Mouse (Mus musculus): Measurements from ENCODE around the gene Synj1. TPM values are rescaled to one million over a fixed set of nuclear protein-coding genes. Genes with fewer than 3 reads are reported as not detected.

Synj1 gene
- polyA plus RNA-seq, 1 experiment from 2014 or later, result 15.2 TPM

- Histone ChIP-seq H3K4me2 (ENCODE audit: low read length) (no peak overlapping the region), H3K4me3 (ENCODE audit: low read depth, low read length) (no peak overlapping the region), H3K9me3 (ENCODE audit: control insufficient read depth, low read length) (no peaks in the 10 kb centered on the region), H3K4me1 (replicated peaks; ENCODE audit: control insufficient read depth, insufficient read depth, low read length) (no peaks in the 10 kb centered on the region), H3K27me3 (replicated peaks; ENCODE audit: control insufficient read depth, insufficient read depth, low read length) (no peaks in the 10 kb centered on the region), H3K36me3 (ENCODE audit: control insufficient read depth, insufficient read depth, low read length) (no peaks in the 10 kb centered on the region), H3K27ac (ENCODE audit: low read depth) (no peak overlapping the region), H3K9ac (ENCODE audit: low read length) (no peak overlapping the region)
- ATAC-seq (replicated peaks; ENCODE audit: low FRiP score, low TSS enrichment, low read depth) (no peak), DNase-seq (ENCODE audit: low spot score) (no peak)
- 52% methylated on average over 4 of the region's 4 CpGs for WGBS
These were observed 109.7 kb downstream of the Synj1 start for GRCm38 (mm10) chr16:90901364-90901763.

DNA sequence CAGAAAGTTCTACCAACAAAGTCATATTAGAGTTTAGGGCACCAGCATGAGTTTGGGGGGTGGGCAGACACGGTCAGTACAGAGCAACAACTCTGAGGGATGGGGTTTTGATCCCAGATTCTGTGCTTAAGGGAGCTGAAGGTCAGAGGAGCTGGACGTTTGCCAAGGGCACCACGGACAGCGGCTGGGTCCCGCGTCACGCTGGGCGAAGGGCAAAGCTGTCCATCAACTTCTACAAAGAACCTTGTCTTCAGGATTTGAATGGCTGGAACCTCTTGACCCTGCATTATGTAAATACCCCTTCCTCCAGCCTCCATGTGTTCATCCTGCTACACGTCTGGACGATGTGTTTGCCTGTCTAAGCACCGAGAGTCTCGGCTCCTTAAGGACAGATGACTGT lies 111.6 kb downstream of the Synj1 start:
- H3K27me3 ChIP-seq (replicated peaks; ENCODE audit: control insufficient read depth, insufficient read depth, low read length), result no peaks in the 10 kb centered on the region
- no peak overlapping the region for H3K27ac ChIP-seq (ENCODE audit: low read depth)
- H3K36me3 ChIP-seq (ENCODE audit: control insufficient read depth, insufficient read depth, low read length), result no peaks in the 10 kb centered on the region
- no peaks in the 10 kb centered on the region for H3K9me3 ChIP-seq (ENCODE audit: control insufficient read depth, low read length)
- no peak for ATAC-seq (replicated peaks; ENCODE audit: low FRiP score, low TSS enrichment, low read depth)
- no peak overlapping the region for H3K4me2 ChIP-seq (ENCODE audit: low read length)
- DNase-seq (ENCODE audit: low spot score), result no peak
- WGBS, result 28% methylated on average over 12 of the region's 12 CpGs
- H3K9ac ChIP-seq (ENCODE audit: low read length), result no peak overlapping the region
- H3K4me1 ChIP-seq (replicated peaks; ENCODE audit: control insufficient read depth, insufficient read depth, low read length), result no peaks in the 10 kb centered on the region
- no peak overlapping the region for H3K4me3 ChIP-seq (ENCODE audit: low read depth, low read length)

GRCm38 (mm10) chr16:90897651-90898050 lies 113.5 kb downstream of the Synj1 start:
- H3K36me3 ChIP-seq (ENCODE audit: control insufficient read depth, insufficient read depth, low read length), result no peaks in the 10 kb centered on the region
- H3K4me2 ChIP-seq (ENCODE audit: low read length), result no peak overlapping the region
- H3K27me3 ChIP-seq (replicated peaks; ENCODE audit: control insufficient read depth, insufficient read depth, low read length), result no peaks in the 10 kb centered on the region
- 0 out of 2 replicates have a peak, but pooled peaks cover 2% of the 10 kb centered on the region for H3K4me1 ChIP-seq (replicated peaks; ENCODE audit: control insufficient read depth, insufficient read depth, low read length)
- H3K27ac ChIP-seq (ENCODE audit: low read depth), result no peak overlapping the region
- no peak overlapping the region for H3K9ac ChIP-seq (ENCODE audit: low read length)
- no peak for DNase-seq (ENCODE audit: low spot score)
- H3K4me3 ChIP-seq (ENCODE audit: low read depth, low read length), result no peak overlapping the region
- 93% methylated on average over 3 of the region's 3 CpGs for WGBS
- ATAC-seq (replicated peaks; ENCODE audit: low FRiP score, low TSS enrichment, low read depth), result no peak
- H3K9me3 ChIP-seq (ENCODE audit: control insufficient read depth, low read length), result no peaks in the 10 kb centered on the region

- no peak overlapping the region for H3K27ac ChIP-seq (ENCODE audit: low read depth)
- 50% methylated on average over 9 of the region's 9 CpGs for WGBS
- no peak overlapping the region for H3K4me2 ChIP-seq (ENCODE audit: low read length)
- ATAC-seq (replicated peaks; ENCODE audit: low FRiP score, low TSS enrichment, low read depth) (no peak), DNase-seq (ENCODE audit: low spot score) (no peak)
- H3K4me1 ChIP-seq (replicated peaks; ENCODE audit: control insufficient read depth, insufficient read depth, low read length), result peaks cover 9% of the 10 kb centered on the region; the same call in 1 of the 2 replicates
- H3K36me3 ChIP-seq (ENCODE audit: control insufficient read depth, insufficient read depth, low read length), result no peaks in the 10 kb centered on the region
- H3K4me3 ChIP-seq (ENCODE audit: low read depth, low read length), result no peak overlapping the region
- no peaks in the 10 kb centered on the region for H3K9me3 ChIP-seq (ENCODE audit: control insufficient read depth, low read length)
- 0 out of 2 replicates have a peak, but pooled peaks cover 3% of the 10 kb centered on the region for H3K27me3 ChIP-seq (replicated peaks; ENCODE audit: control insufficient read depth, insufficient read depth, low read length)
- H3K9ac ChIP-seq (ENCODE audit: low read length), result no peak overlapping the region
These were observed 117.3 kb downstream of the Synj1 start for GRCm38 (mm10) chr16:90893792-90894191.

- 0 out of 2 replicates have a peak, but pooled peaks cover 3% of the 10 kb centered on the region for H3K27me3 ChIP-seq (replicated peaks; ENCODE audit: control insufficient read depth, insufficient read depth, low read length)
- no peak overlapping the region for H3K4me3 ChIP-seq (ENCODE audit: low read depth, low read length)
- DNase-seq (ENCODE audit: low spot score), result no peak
- no peak for ATAC-seq (replicated peaks; ENCODE audit: low FRiP score, low TSS enrichment, low read depth)
- H3K9me3 ChIP-seq (ENCODE audit: control insufficient read depth, low read length), result no peaks in the 10 kb centered on the region
- no peak overlapping the region for H3K27ac ChIP-seq (ENCODE audit: low read depth)
- no peak overlapping the region for H3K4me2 ChIP-seq (ENCODE audit: low read length)
- peaks cover 9% of the 10 kb centered on the region; the same call in 1 of the 2 replicates for H3K4me1 ChIP-seq (replicated peaks; ENCODE audit: control insufficient read depth, insufficient read depth, low read length)
- no peak overlapping the region for H3K9ac ChIP-seq (ENCODE audit: low read length)
- WGBS, result 69% methylated on average over 7 of the region's 7 CpGs
- no peaks in the 10 kb centered on the region for H3K36me3 ChIP-seq (ENCODE audit: control insufficient read depth, insufficient read depth, low read length)
These were observed 118.1 kb downstream of the Synj1 start for GRCm38 (mm10) chr16:90893019-90893418.

DNA sequence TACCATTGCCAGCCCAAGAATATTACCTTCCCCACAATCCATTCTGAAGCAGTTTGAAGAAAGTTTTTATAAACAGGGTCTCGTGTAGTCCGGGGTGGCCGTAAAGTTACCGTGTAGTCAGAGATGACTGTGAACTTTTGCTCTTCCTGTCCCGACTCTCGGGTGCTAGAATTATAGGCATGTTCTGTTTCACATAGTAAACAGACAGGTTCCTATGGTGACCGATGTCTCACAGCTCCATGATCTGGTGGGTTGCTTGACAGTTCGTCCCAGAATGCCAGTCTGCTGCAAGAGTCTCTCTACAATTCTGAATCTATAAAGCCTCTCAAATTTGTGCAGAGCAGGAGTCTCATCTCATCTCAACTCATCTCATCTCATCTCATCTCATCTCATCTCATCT lies 119.0 kb downstream of the Synj1 start:
- 9% methylated on average over 8 of the region's 8 CpGs for WGBS
- no peak for DNase-seq (ENCODE audit: low spot score)
- H3K36me3 ChIP-seq (ENCODE audit: control insufficient read depth, insufficient read depth, low read length), result no peaks in the 10 kb centered on the region
- no peak overlapping the region for H3K9ac ChIP-seq (ENCODE audit: low read length)
- H3K4me1 ChIP-seq (replicated peaks; ENCODE audit: control insufficient read depth, insufficient read depth, low read length), result peaks cover 9% of the 10 kb centered on the region; the same call in 1 of the 2 replicates
- no peaks in the 10 kb centered on the region for H3K9me3 ChIP-seq (ENCODE audit: control insufficient read depth, low read length)
- no peak overlapping the region for H3K27ac ChIP-seq (ENCODE audit: low read depth)
- no peak for ATAC-seq (replicated peaks; ENCODE audit: low FRiP score, low TSS enrichment, low read depth)
- 0 out of 2 replicates have a peak, but pooled peaks cover 3% of the 10 kb centered on the region for H3K27me3 ChIP-seq (replicated peaks; ENCODE audit: control insufficient read depth, insufficient read depth, low read length)
- H3K4me3 ChIP-seq (ENCODE audit: low read depth, low read length), result no peak overlapping the region
- peak overlapping the region; percentile 7; the same call in 1 of the 2 replicates for H3K4me2 ChIP-seq (ENCODE audit: low read length)

GRCm38 (mm10) chr16:90891601-90892000 lies 119.5 kb downstream of the Synj1 start:
- Histone ChIP-seq H3K36me3 (ENCODE audit: control insufficient read depth, insufficient read depth, low read length) (no peaks in the 10 kb centered on the region), H3K9ac (ENCODE audit: low read length) (no peak overlapping the region), H3K4me3 (ENCODE audit: low read depth, low read length) (no peak overlapping the region), H3K27ac (ENCODE audit: low read depth) (no peak overlapping the region), H3K27me3 (replicated peaks; ENCODE audit: control insufficient read depth, insufficient read depth, low read length) (0 out of 2 replicates have a peak, but pooled peaks cover 3% of the 10 kb centered on the region), H3K4me2 (ENCODE audit: low read length) (peak overlapping the region; percentile 7; the same call in 1 of the 2 replicates), H3K9me3 (ENCODE audit: control insufficient read depth, low read length) (no peaks in the 10 kb centered on the region), H3K4me1 (replicated peaks; ENCODE audit: control insufficient read depth, insufficient read depth, low read length) (peaks cover 9% of the 10 kb centered on the region; the same call in 1 of the 2 replicates)
- no peak for ATAC-seq (replicated peaks; ENCODE audit: low FRiP score, low TSS enrichment, low read depth)
- no peak for DNase-seq (ENCODE audit: low spot score)
- 45% methylated on average over 14 of the region's 14 CpGs for WGBS

GRCm38 (mm10) chr16:90890683-90891082 lies 120.4 kb downstream of the Synj1 start:
- ATAC-seq (replicated peaks; ENCODE audit: low FRiP score, low TSS enrichment, low read depth), result no peak

More at GRCm38 (mm10) chr16:90890683-90891082, 120.4 kb downstream of the Synj1 start:
- Histone ChIP-seq H3K9ac (ENCODE audit: low read length) (no peak overlapping the region), H3K9me3 (ENCODE audit: control insufficient read depth, low read length) (no peaks in the 10 kb centered on the region), H3K4me1 (replicated peaks; ENCODE audit: control insufficient read depth, insufficient read depth, low read length) (peaks cover 9% of the 10 kb centered on the region; the same call in 1 of the 2 replicates), H3K4me2 (ENCODE audit: low read length) (no peak overlapping the region), H3K4me3 (ENCODE audit: low read depth, low read length) (no peak overlapping the region), H3K27ac (ENCODE audit: low read depth) (no peak overlapping the region), H3K36me3 (ENCODE audit: control insufficient read depth, insufficient read depth, low read length) (no peaks in the 10 kb centered on the region), H3K27me3 (replicated peaks; ENCODE audit: control insufficient read depth, insufficient read depth, low read length) (0 out of 2 replicates have a peak, but pooled peaks cover 3% of the 10 kb centered on the region)
- WGBS, result 79% methylated on average over 9 of the region's 9 CpGs
- no peak for DNase-seq (ENCODE audit: low spot score)

Measured in intestine, embryonic 14.5 days (tissue).